Mouse (Mus musculus) layer of hippocampus, postnatal 14 days (tissue): ENCODE results near the gene Padi3. TPM values are rescaled to one million over a fixed set of nuclear protein-coding genes. Genes with fewer than 3 reads are reported as not detected.

Experiments used
- DNase-seq, 2 experiments: peaks; one replicate each; pipeline ENCODE4 v3.0.0; 2021 to 2022; ENCODE audit warnings: low spot score in 2 of 2, mixed read lengths in 1 of 2
- total RNA-seq, 2 experiments: library from RNA; stranded (reverse); gene quantifications; 2 replicates each; pipeline ENCODE4 v1.2.3; 2021

The Padi3 gene
- total RNA-seq, 2 experiments from 2014 or later = not detected

DNA sequence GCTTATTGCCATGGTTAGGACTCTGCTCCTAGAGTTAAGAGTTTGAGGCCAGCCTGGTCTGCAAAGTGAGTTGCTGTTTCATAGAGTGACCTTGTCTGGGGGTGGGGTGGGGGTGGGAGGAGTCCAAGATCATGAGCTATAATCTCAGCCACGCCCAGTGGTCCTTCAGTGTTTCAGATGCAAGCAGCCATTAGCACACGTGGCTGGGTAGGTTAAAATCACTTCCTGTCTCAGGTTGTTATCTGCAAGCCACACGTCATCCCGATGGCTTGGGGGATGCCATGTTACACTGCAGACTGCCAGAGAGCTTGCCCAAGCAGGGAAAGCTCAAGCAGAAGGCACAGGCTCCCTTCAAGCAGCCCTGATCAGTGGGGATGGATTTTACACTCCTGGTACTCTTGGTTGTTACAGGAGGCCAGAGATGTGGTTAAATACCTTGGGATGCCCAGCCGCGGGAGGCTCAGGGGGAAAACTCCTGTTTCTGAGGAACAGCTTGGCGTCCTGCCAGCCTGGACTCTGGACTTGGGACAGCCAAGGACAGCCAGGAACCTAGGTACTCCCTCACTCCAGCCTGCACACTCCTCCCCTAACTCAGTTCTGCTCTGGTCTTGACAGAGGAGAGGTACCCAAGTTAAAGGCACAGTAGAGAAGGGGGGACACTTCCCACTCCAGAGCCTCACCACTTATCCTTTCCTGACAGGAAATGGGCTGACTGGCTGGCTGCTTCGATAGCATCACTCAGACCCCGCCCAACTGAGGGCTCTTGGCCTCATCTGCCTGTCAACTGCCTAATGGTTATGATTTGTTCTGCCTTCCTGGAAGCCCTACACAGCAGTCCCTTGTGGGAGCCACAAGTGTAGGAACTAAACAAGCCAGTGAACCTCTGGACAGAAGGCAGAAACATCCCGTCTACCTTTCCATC, 5.8 kb upstream of the Padi3 start:
- DNase-seq = no peak

DNA sequence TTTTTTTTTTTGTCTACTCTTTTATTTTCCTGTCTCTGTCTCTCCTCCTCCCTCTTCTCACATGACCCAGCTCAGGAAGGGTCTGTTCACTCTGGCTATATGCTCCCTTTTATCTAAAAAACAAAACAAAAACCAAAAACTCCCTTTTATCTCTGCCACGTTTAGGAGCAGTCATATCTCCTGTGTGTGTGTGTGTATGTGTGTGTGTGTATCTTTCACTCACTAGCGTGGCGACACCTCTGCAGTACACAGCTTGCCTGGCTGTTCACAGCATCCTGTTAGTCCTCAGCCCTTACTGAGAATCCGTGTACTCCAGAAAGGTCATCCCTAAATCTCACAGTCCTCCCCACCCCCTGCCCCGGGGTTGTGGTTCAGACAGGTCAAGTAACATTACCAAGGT, 5.0 kb upstream of the Padi3 start:
- no peak for DNase-seq

DNA sequence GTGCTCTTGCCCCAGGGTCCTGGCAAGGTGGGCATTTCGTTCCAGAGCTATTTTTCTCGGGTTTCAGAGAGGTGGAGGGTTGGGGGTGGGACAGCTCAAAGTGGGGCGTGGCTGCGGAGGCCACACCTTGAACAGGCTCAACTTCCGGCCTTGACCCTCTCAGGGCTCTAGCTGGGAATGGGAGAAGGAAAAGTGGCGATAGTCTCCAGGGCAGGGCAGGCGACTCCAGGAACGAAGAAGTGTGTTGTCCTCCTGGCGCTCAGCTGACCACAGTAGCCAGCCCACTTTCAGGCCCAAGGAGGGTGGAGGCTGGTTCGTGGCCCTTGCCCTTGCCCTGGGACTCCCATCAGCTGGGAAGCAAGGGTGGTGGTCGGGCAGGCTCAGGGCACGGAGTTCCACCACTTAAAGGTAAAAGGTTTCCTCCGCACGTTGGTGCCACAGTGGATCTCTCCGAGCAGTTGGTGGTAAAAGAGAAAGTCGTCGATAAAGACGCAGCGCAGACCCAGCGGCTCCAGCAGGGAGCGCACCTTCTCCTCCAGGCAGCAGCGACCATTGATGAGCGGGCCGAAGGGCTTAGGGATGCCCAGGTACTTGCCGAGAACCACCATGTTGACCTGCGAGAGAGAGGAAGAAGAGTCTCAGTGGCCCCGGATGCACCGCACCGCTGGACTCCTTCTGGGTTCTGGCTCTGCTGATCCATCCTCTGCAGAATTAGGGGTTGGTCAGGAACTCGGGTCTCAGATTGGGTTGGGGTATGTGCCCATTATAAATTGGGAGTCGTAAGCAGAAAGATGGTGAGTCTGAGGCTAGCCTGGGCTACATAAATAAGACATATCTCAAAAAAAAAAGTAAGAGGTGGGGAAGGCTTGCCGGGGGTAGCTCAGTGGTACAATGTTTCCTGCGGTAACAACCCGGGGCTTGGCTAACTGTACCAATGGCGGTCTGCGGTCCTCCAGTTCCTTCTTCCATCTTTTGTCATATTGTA, 4.1 kb upstream of the Padi3 start:
- DNase-seq = no peak

DNA sequence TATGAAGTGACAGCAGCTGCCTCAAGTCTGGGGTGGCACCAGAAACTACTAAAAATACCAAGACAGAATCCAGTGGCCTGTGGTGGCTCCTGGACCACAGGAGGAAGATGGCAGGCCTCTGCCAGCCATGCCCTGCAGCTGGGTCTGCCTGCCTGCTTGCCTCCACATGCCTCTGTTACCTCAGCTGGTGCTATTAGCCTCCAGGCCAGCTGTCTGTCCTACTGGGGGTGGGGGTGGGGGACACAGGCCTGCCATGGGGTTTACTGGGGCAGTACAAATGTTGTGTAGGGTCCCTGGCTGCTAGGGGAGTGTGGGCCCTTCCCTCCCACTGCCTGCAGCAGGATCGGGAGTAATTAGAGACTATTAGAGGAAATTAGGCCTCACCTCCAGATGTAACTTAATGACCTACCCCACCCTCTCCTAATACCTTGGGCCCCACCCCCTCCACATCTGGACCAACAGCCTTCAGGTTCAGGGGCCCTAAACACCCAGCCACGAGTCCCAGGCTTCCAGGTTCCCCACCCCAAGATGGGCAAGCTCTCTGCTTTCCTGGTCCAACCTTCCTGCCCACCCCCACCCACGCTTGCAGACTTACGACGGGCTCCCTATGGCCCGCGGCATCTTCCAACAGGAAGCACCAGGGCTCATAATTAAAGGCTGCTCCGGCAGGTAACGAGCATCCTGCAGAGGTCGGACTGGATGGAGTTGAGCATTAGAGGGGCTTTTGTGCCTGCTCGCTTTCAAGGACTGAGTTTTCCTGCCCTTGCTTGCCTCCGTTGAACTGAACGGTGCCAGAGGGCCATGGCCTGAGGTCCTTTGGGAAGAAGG, 3.1 kb upstream of the Padi3 start:
- no peak for DNase-seq

DNA sequence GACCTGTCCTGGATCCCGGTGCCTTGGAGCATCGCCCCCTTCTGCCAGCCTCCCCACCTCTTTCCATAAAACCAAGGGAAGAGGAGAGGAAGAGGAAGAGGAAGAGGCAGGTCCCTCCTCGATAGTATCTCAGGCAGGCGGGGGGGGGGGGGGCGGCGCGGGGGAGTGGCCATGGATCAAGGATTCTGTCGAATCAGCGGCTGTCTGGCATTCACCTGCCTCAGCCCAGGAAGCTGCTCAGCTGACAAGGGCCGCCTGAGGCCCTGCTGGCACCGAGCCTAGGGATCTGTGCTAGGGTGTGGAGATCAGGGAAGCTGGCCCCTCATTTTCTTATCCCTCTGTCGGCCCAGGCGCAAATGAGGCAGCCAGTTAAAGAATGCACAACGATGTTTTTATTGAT, 2.2 kb upstream of the Padi3 start:
- no peak for DNase-seq

DNA sequence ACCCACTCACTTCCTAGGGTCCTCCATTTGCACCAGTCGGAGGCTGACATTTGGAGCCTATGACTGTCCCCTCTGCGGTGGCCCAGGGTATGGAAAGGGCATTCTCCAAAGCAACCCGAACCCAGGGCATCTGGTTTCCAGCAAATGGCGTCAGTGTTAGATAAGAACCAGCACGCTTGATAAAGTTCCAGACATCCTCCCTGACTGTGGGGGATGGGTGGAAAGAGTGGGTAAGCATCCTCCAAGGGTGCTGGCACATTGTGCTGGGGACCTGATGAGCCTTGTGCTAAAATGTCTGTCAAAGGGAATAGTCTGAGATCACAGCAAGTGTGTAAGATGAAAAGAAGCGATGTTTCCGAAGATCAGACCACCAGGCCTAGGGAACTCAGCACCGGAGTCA, 1.7 kb upstream of the Padi3 start:
- no peak for DNase-seq

DNA sequence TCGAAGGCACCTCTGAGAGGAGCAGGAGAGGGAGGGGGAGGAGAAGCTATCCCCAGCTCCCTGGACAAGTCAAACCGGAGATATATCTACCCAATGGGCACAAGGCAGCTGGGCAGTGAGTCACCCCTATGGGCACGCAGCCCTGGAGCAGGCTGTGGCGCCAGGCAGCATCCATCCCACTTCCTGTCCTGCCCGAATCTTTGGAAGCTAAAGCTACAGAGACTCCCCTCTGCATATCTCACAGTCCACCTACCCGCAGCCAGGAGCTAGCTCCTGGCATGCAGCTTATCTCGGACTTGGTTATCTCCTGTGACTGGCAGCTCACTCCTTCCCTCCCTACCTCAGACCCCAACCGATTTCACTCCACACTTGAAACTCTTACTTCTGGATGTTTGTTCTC, 1.3 kb downstream of the Padi3 start:
- no peak for DNase-seq

DNA sequence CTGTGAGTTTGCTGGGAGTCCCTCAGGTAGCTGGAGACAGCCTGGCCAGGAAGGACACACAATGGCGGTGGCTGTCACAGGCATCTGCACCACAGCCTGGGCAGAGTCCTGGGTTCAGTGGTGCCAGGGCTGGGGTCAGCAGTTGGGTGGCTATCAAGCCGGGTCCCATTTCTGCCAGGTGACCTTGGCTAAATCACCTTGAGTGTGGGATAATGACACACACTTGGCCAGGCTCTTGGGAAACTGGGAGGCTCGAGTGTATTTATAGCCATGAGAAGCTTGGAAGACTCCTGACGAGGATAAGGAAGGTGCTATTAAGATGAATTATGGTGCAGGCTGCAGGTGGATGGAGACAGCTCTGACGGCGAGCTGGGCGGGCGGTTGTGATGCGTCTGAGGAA, 5.8 kb downstream of the Padi3 start:
- no peak for DNase-seq

DNA sequence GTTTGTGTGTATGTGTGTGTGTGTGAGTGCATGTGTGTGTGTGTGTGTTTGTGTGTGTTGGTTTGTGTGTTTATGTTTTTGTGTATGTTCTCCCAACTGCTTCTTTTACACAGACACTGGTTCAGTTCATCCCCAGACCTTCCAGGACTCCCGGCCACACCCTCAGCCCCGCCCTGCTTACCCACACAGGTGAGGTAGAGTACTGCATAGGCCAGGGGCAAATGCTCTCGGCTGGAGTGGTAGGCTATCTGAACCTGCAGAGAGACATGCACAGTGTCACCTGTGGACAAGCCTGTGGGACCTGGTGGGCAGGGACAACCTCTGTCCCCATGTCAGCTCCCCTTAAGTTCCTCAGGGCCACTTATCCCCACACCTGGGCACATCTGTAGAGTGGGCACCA, 9.1 kb downstream of the Padi3 start:
- DNase-seq = no peak

DNA sequence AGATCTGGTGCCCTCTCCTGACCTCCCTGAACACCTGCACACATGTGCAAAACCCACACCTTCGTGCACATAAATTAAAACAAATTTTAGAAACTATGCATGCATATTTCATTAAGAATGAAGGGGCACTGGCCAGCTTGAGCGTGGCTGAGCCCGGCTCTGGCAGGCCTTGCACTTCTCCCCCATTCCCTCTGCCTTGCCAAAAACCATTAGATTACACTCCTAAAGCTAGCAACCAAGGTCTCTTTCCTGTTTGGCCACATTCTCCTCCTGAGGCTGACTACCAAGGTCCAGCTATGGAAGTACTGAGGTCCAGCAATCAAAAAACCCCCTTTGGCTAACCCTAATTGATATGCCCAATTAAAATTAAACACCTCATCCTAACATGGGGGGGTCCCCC, 13.7 kb downstream of the Padi3 start:
- DNase-seq = no peak

DNA sequence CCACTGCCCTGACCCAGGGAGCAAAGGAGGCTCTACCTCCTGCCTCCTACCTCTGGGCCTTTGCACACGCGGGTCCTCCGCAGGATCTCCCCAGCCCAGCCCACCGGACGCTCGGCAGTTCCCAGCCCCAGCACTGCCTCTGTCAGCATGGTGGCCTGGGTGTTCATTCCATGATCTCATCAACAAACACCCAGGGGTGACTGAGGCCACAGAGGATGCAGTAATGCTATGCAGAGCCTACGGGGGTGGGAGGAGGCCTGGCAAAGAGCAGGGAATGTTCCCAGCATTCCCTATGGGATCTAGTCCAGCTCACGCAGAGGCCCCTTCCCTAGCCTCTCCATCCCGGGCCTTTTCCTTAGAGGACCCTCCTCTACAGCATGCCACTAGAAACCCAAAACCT, 15.8 kb downstream of the Padi3 start:
- DNase-seq = no peak

DNA sequence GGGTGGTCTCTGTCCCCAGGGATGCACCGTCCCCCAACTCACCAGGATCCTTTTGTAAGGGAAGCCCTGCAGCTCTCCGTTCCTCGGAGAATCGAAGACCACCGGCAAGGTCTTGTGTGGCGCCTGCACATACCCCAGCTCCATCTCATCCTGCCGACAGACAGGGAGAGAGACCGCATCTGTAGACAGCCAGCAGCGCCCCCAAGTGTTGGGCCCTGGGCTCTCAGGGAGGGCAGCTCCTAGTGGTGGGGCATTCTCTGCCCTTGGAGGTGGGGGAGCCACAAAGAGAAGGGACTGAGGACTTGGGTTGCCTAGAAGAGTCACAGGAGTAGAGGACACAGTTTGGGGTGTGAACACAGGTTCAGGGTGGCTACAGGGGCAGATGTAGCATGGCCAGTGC, 16.7 kb downstream of the Padi3 start:
- no peak for DNase-seq

DNA sequence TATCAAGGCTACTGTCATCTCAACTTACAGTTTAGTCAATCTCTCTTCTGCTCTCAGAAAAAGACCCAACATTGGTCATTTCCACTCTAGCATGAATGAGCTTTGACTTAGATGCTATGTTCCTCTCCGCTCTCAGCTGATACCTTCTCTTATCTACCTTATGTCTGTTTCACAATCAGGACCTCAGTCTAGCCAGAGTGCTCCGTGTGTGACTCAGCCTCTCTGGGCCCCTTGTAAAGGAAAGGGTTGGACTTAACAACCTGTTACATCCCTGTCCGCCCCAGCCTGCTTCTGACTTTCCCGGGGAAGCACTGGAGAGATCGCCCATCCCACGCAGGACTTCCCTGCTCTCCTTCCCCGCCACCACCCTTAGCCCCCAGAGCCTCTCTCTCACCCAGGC, 17.9 kb downstream of the Padi3 start:
- DNase-seq = no peak

DNA sequence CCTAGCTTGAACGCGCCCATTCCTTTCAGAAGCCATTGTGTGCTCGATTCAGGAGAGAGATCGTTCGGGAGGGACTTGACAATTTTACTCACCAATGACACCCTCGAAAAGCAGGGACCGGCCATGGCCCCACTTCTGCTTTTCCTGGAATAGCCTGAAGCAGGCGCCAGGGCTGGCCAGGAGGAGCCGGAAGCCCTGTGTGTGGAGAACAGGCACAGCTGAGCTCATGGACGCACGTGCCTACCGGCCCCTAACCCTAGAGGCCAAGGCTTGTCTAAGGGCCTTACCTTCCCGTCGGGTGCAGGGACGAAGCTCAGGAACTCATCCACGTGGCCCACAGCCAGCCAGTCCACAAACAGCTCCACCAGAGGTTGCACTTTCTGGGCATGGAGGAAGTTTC, 19.4 kb downstream of the Padi3 start:
- DNase-seq = no peak

DNA sequence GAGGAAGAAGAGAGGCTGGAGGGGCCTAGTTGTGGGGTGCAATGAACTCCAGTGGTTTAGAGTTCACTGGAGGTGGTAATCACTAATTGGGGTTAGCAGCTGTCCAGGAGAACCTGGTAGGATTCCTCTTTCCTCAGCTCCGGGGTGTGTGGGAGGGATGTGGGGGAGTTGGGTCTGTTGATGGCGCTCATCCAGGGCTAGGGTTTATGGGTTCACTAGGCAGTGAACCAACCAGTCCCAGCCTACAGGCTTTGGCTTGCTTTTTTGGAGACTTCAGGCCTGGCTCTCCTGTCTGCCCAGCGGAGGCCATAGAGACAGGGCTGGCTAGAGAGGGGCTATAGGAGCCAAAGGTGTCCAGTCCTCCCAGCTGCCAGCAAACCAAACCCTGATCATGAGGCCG, 20.5 kb downstream of the Padi3 start:
- no peak for DNase-seq

DNA sequence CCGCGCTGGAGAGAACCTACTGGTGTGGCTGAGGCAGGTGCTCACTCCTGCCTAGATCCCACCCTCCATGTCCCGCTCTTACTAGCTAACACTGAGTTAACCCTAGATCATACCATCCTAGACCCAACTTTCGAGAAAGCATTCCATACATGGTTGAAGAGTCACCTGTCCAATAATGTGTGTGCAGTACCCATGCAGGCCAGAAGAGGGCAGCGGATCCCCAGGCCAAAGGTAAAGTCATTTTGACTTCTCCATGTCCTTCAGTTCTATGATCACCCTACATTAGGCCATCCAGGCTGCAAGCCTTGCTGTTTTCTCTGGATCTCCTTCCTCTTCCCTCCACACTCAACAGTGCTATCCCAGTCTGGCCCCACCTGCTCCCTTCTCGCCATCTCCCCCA, 21.5 kb downstream of the Padi3 start:
- peak; percentile 43 to 62 for DNase-seq

DNA sequence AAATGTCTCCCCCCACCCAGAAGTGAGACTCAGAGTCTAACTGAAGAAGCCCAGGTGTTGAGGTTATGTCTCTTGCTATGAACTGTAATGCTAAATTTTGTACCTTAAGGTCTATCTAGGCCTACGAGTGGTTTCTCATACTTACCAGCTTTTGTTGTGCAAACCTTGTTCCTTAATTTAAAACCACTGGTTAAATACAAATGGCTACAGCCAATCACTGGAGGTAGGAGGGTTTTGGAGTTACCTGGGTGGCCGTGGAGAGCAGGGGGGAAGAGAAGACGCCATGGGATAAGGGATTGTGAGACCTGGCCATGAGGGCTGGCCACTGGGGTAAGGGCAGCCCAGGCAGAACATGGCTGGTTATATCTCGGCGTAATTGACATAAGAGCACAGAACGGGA, 22.2 kb downstream of the Padi3 start:
- no peak for DNase-seq

DNA sequence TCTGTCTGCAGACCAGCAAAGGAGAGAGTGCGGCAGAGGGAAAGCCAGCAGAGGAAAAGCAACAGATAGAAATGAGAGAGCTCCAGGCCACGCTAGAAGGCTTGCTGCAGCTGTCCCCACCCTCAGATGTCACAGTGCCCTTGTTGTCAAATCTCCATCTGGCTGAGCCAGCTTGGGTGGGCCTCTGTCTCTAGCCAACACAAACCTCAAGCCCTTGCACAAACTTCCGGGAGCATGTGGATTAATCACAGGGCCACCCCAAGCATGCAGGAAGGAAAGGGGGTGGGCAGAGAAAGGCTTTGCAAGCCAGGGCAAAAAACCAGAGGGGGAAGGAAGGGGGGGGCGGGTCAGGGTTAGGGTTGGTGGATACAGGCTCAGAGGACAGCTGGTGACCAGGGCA, 23.0 kb downstream of the Padi3 start:
- no peak for DNase-seq

DNA sequence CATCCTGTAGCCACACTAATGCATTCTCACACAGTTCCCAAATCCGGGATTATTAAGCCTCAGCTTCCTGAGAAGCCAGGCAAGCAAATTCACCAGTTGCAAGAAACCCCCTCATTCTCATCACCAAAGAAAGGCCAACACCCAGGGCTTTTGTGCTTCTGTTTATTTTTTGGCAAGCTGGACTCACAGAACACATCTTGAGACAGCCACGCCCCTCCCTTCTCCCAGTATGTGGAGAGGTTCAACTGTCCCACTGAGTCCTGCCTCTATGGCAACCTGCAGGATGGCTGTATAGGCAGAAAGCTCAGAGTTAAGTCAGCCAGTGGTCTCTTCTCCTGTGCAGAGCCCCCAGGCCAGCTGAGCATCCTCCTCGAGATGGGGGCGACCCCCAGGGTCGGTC, 25.2 kb downstream of the Padi3 start:
- no peak for DNase-seq

DNA sequence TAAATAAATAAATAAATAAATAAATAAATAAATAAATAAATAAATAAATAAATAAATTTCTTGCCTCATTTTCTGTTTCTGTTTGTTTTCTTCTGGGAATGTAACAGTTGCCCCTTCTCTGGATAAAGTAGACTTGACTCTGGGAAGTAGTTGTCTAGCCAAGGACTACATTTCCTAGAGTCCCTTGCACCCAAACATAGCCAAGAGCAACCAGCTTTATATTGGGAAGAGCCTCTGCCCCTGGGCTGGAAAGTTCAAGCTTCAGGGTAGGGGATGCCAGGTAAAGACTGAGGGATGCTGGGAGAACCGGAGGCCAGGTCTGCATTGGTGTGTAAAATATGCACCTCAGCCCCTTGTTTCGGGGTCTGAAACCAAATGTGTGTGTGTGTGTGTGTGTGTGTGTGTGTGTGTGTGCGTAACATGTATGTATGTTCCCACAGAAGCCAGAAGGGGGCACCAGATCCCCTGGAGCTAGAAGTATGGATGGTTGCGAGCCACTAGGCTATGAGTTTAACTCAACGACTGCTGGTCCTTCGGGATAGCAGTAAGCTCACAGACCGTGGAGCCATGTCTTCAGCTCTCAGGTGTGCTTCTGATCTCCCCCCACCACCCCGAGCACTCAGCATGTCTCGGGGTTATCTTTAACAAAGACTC, 26.0 kb downstream of the Padi3 start:
- DNase-seq = no peak

DNA sequence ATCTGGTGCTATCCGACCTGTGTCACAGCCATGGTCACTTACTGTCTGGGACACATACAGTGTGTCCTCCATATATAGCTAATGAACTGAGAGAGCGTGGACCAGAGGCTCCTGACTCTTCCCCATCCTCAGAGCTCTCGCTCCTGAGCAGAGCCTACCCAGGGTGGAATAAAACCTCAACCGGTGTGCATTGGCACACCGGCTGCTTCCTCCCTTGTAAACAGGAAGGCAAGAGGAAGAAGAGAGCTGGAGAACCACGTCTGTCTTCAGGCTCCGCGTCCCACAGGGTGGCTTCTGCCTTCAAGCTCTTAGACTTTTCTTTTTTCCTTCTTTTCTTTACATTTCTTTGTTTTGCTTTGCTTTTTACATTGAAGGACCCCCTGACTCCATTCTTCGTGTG, 27.6 kb downstream of the Padi3 start:
- DNase-seq = no peak
